Mouse (Mus musculus) adrenal gland, adult (tissue): Measurements from ENCODE around the gene Slc2a9.
"Not testable (repeated sequence)": the region's sequence is repeated elsewhere in the genome, so short reads cannot be mapped to it uniquely, and the experiment has no call there.

Experiments used
- DNase-seq, 2 experiments: peaks; one replicate each; pipeline ENCODE4 v3.0.0; 2022 to 2023; ENCODE audit warnings: low spot score in 1 of 2; ENCODE audit not compliant: inconsistent age in 2 of 2

Slc2a9 gene

GRCm38 (mm10) chr5:38504116-38504515 is 1.2 kb upstream of the Slc2a9 start:
- DNase-seq = peak in 1 of 2 experiments; percentile 48

GRCm38 (mm10) chr5:38500043-38500442 is 2.9 kb downstream of the Slc2a9 start:
- no peak for DNase-seq

- no peak for DNase-seq
Measured at GRCm38 (mm10) chr5:38499316-38499811, 3.6 kb downstream of the Slc2a9 start.

GRCm38 (mm10) chr5:38498479-38498878 is 4.5 kb downstream of the Slc2a9 start:
- DNase-seq = no peak

GRCm38 (mm10) chr5:38496491-38497057 is 6.4 kb downstream of the Slc2a9 start:
- no peak for DNase-seq

GRCm38 (mm10) chr5:38493890-38494289 is 9.1 kb downstream of the Slc2a9 start:
- no peak for DNase-seq

GRCm38 (mm10) chr5:38491763-38492162 is 11.2 kb downstream of the Slc2a9 start:
- DNase-seq = no peak

GRCm38 (mm10) chr5:38489739-38490138 is 13.2 kb downstream of the Slc2a9 start:
- DNase-seq = no peak

GRCm38 (mm10) chr5:38488673-38489615 is 14.0 kb downstream of the Slc2a9 start:
- DNase-seq = no peak

GRCm38 (mm10) chr5:38488026-38488425 is 14.9 kb downstream of the Slc2a9 start:
- no peak for DNase-seq

GRCm38 (mm10) chr5:38487247-38487646 is 15.7 kb downstream of the Slc2a9 start:
- no peak for DNase-seq

GRCm38 (mm10) chr5:38485946-38486345 is 17.0 kb downstream of the Slc2a9 start:
- DNase-seq = no peak

GRCm38 (mm10) chr5:38483518-38484110 is 19.3 kb downstream of the Slc2a9 start:
- no peak for DNase-seq

- DNase-seq = peak in 1 of 2 experiments; percentile 45
Measured at GRCm38 (mm10) chr5:38480822-38481707, 21.9 kb downstream of the Slc2a9 start.

GRCm38 (mm10) chr5:38479908-38480725 is 22.8 kb downstream of the Slc2a9 start:
- DNase-seq = peak; percentile 85 to 96

GRCm38 (mm10) chr5:38479545-38479907 is 23.4 kb downstream of the Slc2a9 start:
- not testable (repeated sequence) for DNase-seq

- peak; percentile 41 to 71 for DNase-seq
Measured at GRCm38 (mm10) chr5:38479027-38479426, 23.9 kb downstream of the Slc2a9 start.

- no peak for DNase-seq
Measured at GRCm38 (mm10) chr5:38477731-38478445, 25.1 kb downstream of the Slc2a9 start.

- DNase-seq = peak; percentile 46 to 74
Measured at GRCm38 (mm10) chr5:38476861-38477565, 25.9 kb downstream of the Slc2a9 start.
